Mouse (Mus musculus) myocyte (in vitro differentiated cells): ENCODE data around the gene Trim40. TPM values are rescaled to one million over a fixed set of nuclear protein-coding genes. Genes with fewer than 3 reads are reported as not detected.
A peak's percentile ranks its signal among the peaks of the same experiment; 100 is the strongest.

Experiments
- H3K27me3 ChIP-seq: one replicate; pipeline ENCODE4 v1.6.1; 2011; ENCODE audit not compliant: control insufficient read depth, insufficient read depth, insufficient read length
- H3K36me3 ChIP-seq: one replicate; pipeline ENCODE4 v1.6.1; 2011; ENCODE audit not compliant: control insufficient read depth, insufficient read depth
- H3K4me2 ChIP-seq: one replicate; pipeline ENCODE4 v1.6.1; 2011; ENCODE audit warnings: low read depth, control low read depth
- H3K4me3 ChIP-seq: one replicate; pipeline ENCODE4 v1.5.1; 2011; ENCODE audit warnings: mild to moderate bottlenecking, control low read depth, moderate library complexity
- H3K79me2 ChIP-seq: one replicate; pipeline ENCODE4 v1.6.1; 2011; ENCODE audit not compliant: control insufficient read depth, insufficient read depth
- H3ac ChIP-seq: one replicate; pipeline ENCODE4 v1.6.1; 2011; ENCODE audit not compliant: control insufficient read depth, insufficient read length
- CEBPB ChIP-seq: IDR thresholded peaks from 2 replicates; pipeline ENCODE4 v1.6.1; 2011; ENCODE audit warnings: mild to moderate bottlenecking, moderate library complexity; ENCODE audit not compliant: poor library complexity, insufficient read depth, severe bottlenecking
- E2F4 ChIP-seq: IDR thresholded peaks from one replicate; pipeline ENCODE4 v1.6.1; 2011; ENCODE audit warnings: mild to moderate bottlenecking, control low read depth, moderate library complexity; ENCODE audit not compliant: insufficient read depth
- MAX ChIP-seq: IDR thresholded peaks from one replicate; pipeline ENCODE4 v1.6.1; 2011; ENCODE audit warnings: low read depth, mild to moderate bottlenecking, control low read depth
- MYOD1 ChIP-seq, 3 experiments: IDR thresholded peaks; one replicate each; pipeline ENCODE4 v1.6.1; 2011; ENCODE audit warnings: control low read depth in 2 of 3, low read depth in 2 of 3, mild to moderate bottlenecking in 2 of 3, moderate library complexity in 1 of 3; ENCODE audit not compliant: insufficient read length in 2 of 3, control insufficient read depth in 1 of 3
- MYOG ChIP-seq, 3 experiments: IDR thresholded peaks; one replicate each; pipeline ENCODE4 v1.6.1; 2011; ENCODE audit warnings: control low read depth in 2 of 3, low read depth in 2 of 3, mild to moderate bottlenecking in 2 of 3; ENCODE audit not compliant: insufficient read length in 2 of 3, control insufficient read depth in 1 of 3, insufficient read depth in 1 of 3
- POLR2A ChIP-seq: IDR thresholded peaks from one replicate; pipeline ENCODE4 v1.6.1; 2011; ENCODE audit warnings: low read depth, mild to moderate bottlenecking, control low read depth, moderate library complexity; ENCODE audit not compliant: insufficient read length
- POLR2AphosphoS2 ChIP-seq: IDR thresholded peaks from one replicate; pipeline ENCODE4 v1.6.1; 2011; ENCODE audit warnings: low read depth, control low read depth; ENCODE audit not compliant: insufficient read length
- REST ChIP-seq: IDR thresholded peaks from one replicate; pipeline ENCODE4 v1.6.1; 2011; ENCODE audit warnings: mild to moderate bottlenecking, control low read depth, moderate library complexity; ENCODE audit not compliant: insufficient read depth, insufficient read length
- SRF ChIP-seq: IDR thresholded peaks from one replicate; pipeline ENCODE4 v1.6.1; 2011; ENCODE audit warnings: low read depth; ENCODE audit not compliant: control insufficient read depth, insufficient read length
- TCF12 ChIP-seq: IDR thresholded peaks from one replicate; pipeline ENCODE4 v1.6.1; 2011; ENCODE audit warnings: mild to moderate bottlenecking, control low read depth; ENCODE audit not compliant: poor library complexity, insufficient read depth, severe bottlenecking
- TCF3 ChIP-seq: IDR thresholded peaks from one replicate; pipeline ENCODE4 v1.6.1; 2011; ENCODE audit warnings: low read depth, control low read depth; ENCODE audit not compliant: insufficient read length
- USF1 ChIP-seq: IDR thresholded peaks from one replicate; pipeline ENCODE4 v1.6.1; 2011; ENCODE audit warnings: low read depth, mild to moderate bottlenecking, control low read depth, moderate library complexity
- polyA plus RNA-seq: library from polyadenylated mRNA; unstranded; fragments of >200 nt; fragmentation: generic; extraction: Trizol; gene quantifications from one replicate; pipeline ENCODE4 v1.2.1, GENCODE M21; 2012; ENCODE audit warnings: missing spikeins

Trim40 gene
- polyA plus RNA-seq, 1 experiment: not detected

DNA sequence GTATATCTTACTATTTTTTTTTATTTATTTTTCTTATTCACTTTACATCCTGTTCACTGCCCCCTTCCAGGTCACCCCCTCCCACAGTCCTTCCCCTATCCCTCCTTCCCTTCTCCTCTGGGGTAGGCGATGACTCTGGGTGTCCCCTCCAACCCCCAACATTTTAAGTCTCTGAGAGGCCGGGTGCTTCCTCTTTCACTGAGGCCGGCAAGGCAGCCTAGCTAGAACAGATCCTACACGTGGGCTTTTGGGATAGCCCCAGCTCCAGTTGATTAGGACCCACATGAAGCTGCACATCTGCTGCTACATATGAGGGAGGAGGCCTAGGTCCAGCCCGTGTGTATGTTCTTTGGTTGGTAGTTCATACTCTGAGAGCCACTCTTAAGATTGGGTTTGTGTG lies 50.9 kb downstream of the Trim40 start:
- TF ChIP-seq MYOG (IDR thresholded peaks at IDR 0.05; ENCODE audit: control insufficient read depth in 1 of 3, insufficient read depth in 1 of 3, insufficient read length in 2 of 3, low read depth in 2 of 3) (no peak), USF1 (no peak)
- Histone ChIP-seq H3K4me3 (no peak overlapping the region), H3K27me3 (peaks cover 3% of the 10 kb centered on the region)

DNA sequence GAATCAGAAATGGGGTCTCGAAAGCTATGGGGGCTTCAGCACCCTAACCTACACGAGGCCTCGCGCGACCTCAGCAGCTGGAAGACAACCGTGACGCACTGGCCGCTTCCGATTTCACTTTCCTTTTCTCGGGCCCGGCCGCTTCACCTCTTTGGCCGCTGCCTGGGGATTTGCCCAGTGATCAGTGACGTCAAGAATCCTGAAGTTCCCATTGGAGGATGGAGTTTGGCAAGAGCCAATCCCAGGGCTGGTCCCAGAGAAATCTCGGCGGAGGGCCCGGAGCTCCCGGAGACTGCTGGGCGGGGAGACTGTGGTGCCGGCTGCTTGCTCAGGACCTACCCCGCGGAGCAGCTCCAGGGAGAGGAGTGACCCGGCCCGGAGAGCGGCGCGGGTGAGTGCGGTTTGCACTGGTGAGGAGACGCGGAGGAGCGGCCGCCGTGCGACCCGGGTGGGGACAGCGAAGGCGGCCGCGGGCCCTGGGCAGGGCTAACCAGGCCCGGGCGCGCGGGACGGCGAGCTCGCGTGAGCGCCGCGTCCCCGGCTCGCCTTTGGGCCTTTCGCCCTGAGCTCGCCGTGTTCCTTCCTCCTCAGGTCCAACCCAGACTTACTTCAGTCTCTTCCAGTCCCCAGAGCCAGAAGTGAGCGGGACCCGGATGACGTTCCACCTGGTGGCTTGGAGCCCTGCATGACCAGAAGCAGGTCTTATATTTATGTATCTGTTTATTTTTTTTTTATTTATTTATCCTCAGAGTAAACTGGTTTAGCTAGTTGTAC lies 52.9 kb downstream of the Trim40 start, which contains the start of gene Trim26:
Trim26 (plus strand) TSS at position 261 of the 774 bp plus-strand sequence.
- H3K4me3 ChIP-seq: peak within 1 kb of the TSS; percentile 45
- peak within 1 kb of the TSS; percentile 87 for H3ac ChIP-seq
- H3K79me2 ChIP-seq: peaks cover 5% of the 10 kb centered on the region
- no peaks in the 10 kb centered on the region for H3K36me3 ChIP-seq
- no peak for TF ChIP-seq E2F4
- TF ChIP-seq MYOD1 (IDR thresholded peaks at IDR 0.05; ENCODE audit: control insufficient read depth in 1 of 3, insufficient read length in 2 of 3, low read depth in 2 of 3): peak in 2 of 3 experiments; percentile 23 to 42
- TF ChIP-seq POLR2A: peak; percentile 78
- TF ChIP-seq MYOG (IDR thresholded peaks at IDR 0.05; ENCODE audit: control insufficient read depth in 1 of 3, insufficient read depth in 1 of 3, insufficient read length in 2 of 3, low read depth in 2 of 3): peak in 1 of 3 experiments; percentile 35
- TF ChIP-seq POLR2AphosphoS2: peak; percentile 30
- peaks cover 5% of the 10 kb centered on the region for H3K27me3 ChIP-seq
- H3K4me2 ChIP-seq: peak within 1 kb of the TSS; percentile 97

More for the DNA sequence above, 50.9 kb downstream of the Trim40 start:
- no peak overlapping the region for H3ac ChIP-seq
- H3K4me2 ChIP-seq: no peak overlapping the region
- H3K36me3 ChIP-seq: no peaks in the 10 kb centered on the region
- H3K79me2 ChIP-seq: peaks cover 9% of the 10 kb centered on the region

DNA sequence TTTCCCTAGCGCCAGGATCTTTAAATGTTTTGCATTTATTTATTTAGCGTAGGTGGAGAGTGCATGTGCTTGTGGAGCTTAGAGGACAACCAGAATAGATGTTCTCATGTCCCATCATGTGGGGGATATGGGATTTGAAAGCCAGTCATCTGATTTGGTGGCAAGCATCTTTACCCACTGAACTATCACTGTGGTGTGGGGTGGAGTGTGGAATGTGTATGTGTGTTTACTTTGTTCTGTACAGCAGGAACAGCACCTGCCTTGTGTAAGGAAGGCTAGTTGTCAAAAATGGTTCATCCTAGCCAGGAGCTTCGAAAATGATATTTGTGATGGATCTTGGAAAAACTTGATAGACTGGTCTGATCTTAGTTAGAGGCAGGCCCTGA lies 53.5 kb downstream of the Trim40 start:
- Histone ChIP-seq H3ac (peak overlapping the region; percentile 87), H3K4me2 (peak overlapping the region; percentile 97), H3K27me3 (peaks cover 5% of the 10 kb centered on the region), H3K4me3 (peak overlapping the region; percentile 45), H3K36me3 (no peaks in the 10 kb centered on the region), H3K79me2 (peaks cover 5% of the 10 kb centered on the region)
- no peak for TF ChIP-seq POLR2A
- TF ChIP-seq MYOD1 (IDR thresholded peaks at IDR 0.05; ENCODE audit: control insufficient read depth in 1 of 3, insufficient read length in 2 of 3, low read depth in 2 of 3): no peak
- TF ChIP-seq TCF12: no peak
- no peak for TF ChIP-seq TCF3
- no peak for TF ChIP-seq CEBPB
- no peak for TF ChIP-seq SRF
- TF ChIP-seq E2F4: no peak
- no peak for TF ChIP-seq MAX
- no peak for TF ChIP-seq USF1
- no peak for TF ChIP-seq REST
- no peak for TF ChIP-seq MYOG (IDR thresholded peaks at IDR 0.05; ENCODE audit: control insufficient read depth in 1 of 3, insufficient read depth in 1 of 3, insufficient read length in 2 of 3, low read depth in 2 of 3)
- TF ChIP-seq POLR2AphosphoS2: no peak

DNA sequence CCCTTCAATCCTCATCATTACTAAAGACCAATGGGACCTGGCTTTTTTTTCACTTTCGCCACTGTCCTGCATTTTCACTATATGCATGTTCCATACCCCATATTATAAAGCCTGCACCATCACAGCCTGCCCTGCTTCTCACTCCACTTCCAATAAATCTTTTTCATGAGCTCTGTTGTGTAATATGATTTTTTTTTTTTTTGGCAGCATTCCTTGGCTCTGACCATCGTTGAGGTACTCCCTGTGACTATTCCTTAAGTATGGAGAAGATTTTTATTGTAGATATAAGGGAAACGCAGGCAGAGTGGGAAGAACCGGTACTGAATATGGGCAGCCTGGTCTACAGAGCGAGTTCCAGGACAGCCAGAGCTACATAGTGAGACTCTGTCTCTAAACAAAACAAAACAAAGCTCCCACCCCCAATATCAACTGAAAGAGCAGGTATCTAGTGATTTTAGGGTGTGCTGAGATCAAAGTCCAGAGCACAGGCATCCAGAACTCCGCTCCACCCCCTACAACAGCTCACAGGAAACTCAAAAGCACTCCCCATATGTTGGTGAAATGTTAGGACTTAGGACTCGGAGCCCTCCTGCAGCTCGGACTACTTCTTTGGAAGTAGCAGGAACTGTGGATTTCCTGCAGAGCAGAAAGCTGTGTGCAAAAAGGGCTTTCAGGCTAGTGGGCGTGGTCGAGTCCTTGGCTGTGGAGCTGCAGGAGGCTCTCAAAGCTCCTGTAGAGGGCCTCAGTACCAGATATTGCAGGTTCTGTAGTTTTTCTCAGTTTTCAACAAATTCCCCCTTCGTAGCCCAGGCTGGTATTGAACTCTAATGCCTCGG lies 54.1 kb downstream of the Trim40 start:
- peaks cover 5% of the 10 kb centered on the region for H3K27me3 ChIP-seq
- H3ac ChIP-seq: no peak overlapping the region
- H3K4me3 ChIP-seq: peak overlapping the region; percentile 45
- no peaks in the 10 kb centered on the region for H3K36me3 ChIP-seq
- TF ChIP-seq TCF3 (no peak), E2F4 (no peak), SRF (no peak), MAX (no peak), MYOD1 (IDR thresholded peaks at IDR 0.05; ENCODE audit: control insufficient read depth in 1 of 3, insufficient read length in 2 of 3, low read depth in 2 of 3) (no peak), POLR2A (no peak), USF1 (no peak), CEBPB (no peak)
- H3K4me2 ChIP-seq: peak overlapping the region; percentile 97
- H3K79me2 ChIP-seq: peaks cover 5% of the 10 kb centered on the region

DNA sequence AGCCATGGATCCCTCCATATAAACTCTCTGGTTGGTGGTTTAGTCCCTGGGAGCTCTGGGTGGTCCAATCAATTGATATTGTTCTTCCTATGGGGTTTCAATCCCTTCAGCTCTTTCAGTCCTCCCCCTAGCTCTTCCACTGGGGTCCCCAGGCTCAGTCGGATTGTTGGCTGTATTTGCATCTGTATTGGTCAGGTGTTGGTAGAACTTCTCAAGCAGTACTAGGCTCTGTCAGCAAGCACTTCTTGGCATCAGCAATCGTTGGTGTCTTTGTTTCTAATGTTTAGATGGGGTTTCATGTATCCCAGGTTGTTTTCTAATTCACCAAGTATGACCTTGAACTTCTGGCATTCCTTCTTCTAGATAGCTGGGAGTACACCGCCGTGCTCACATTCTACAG lies 57.2 kb downstream of the Trim40 start:
- H3K4me3 ChIP-seq: no peak overlapping the region
- no peak overlapping the region for H3ac ChIP-seq
- H3K27me3 ChIP-seq: peaks cover 10% of the 10 kb centered on the region
- H3K4me2 ChIP-seq: no peak overlapping the region
- H3K36me3 ChIP-seq: no peaks in the 10 kb centered on the region
- TF ChIP-seq MAX: no peak
- TF ChIP-seq POLR2AphosphoS2: no peak
- no peak for TF ChIP-seq CEBPB
- no peak for TF ChIP-seq MYOD1 (IDR thresholded peaks at IDR 0.05; ENCODE audit: control insufficient read depth in 1 of 3, insufficient read length in 2 of 3, low read depth in 2 of 3)
- no peak for TF ChIP-seq SRF
- TF ChIP-seq TCF3: no peak
- no peak for TF ChIP-seq MYOG (IDR thresholded peaks at IDR 0.05; ENCODE audit: control insufficient read depth in 1 of 3, insufficient read depth in 1 of 3, insufficient read length in 2 of 3, low read depth in 2 of 3)
- TF ChIP-seq E2F4: no peak
- TF ChIP-seq REST: no peak
- TF ChIP-seq USF1: no peak
- TF ChIP-seq POLR2A: no peak
- no peak for TF ChIP-seq TCF12
- no peaks in the 10 kb centered on the region for H3K79me2 ChIP-seq
